Mouse (Mus musculus): ENCODE data around the gene Tbc1d25. TPM values are rescaled to one million over a fixed set of nuclear protein-coding genes. Genes with fewer than 3 reads are reported as not detected.
A peak's percentile ranks its signal among the peaks of the same experiment; 100 is the strongest.

Tbc1d25 gene
- polyA plus RNA-seq, 1 experiment from 2014 or later = 5.0 TPM

- peak; percentile 85 for DNase-seq
- Histone ChIP-seq H3K36me3 (peaks cover 35% of the 10 kb centered on the region), H3K9ac (peak within 1 kb of the TSS; percentile 77), H3K9me3 (replicated peaks) (no peaks in the 10 kb centered on the region), H3K27ac (peak within 1 kb of the TSS; percentile 98), H3K4me1 (replicated peaks) (peaks cover 17% of the 10 kb centered on the region), H3K4me2 (peak within 1 kb of the TSS; percentile 84), H3K27me3 (no peaks in the 10 kb centered on the region), H3K4me3 (replicated peaks) (peak within 1 kb of the TSS; percentile 65)
- peak; percentile 90 for ATAC-seq (ENCODE audit: low read depth)
- WGBS (ENCODE audit: insufficient replicate concordance) = 13% methylated on average over 39 of the region's 40 CpGs
Measured at GRCm38 (mm10) chrX:8132017-8132976, 43.7 kb downstream of the Tbc1d25 start, which contains the start of gene Wdr13. TSS of gene Wdr13 (minus strand) at chrX:8132892.

- Histone ChIP-seq H3K9ac (peak overlapping the region; percentile 53; the same call in 1 of the 2 replicates), H3K4me2 (peak overlapping the region; percentile 84), H3K4me1 (replicated peaks) (peaks cover 17% of the 10 kb centered on the region), H3K9me3 (replicated peaks) (no peaks in the 10 kb centered on the region), H3K4me3 (replicated peaks) (peak overlapping the region; percentile 65), H3K36me3 (peaks cover 31% of the 10 kb centered on the region), H3K27ac (peak overlapping the region; percentile 98), H3K27me3 (no peaks in the 10 kb centered on the region)
- WGBS (ENCODE audit: insufficient replicate concordance) = 83% methylated on average over 17 of the region's 17 CpGs
- no peak for DNase-seq
- no peak for ATAC-seq (ENCODE audit: low read depth)
Measured at GRCm38 (mm10) chrX:8131393-8131792, 44.6 kb downstream of the Tbc1d25 start.

- Histone ChIP-seq H3K9me3 (replicated peaks) (no peaks in the 10 kb centered on the region), H3K36me3 (peaks cover 42% of the 10 kb centered on the region), H3K4me1 (replicated peaks) (no peaks in the 10 kb centered on the region), H3K27ac (no peak overlapping the region), H3K4me3 (replicated peaks) (no peak overlapping the region), H3K4me2 (no peak overlapping the region), H3K9ac (no peak overlapping the region), H3K27me3 (no peaks in the 10 kb centered on the region)
- ATAC-seq (ENCODE audit: low read depth) (no peak), DNase-seq (no peak)
- 62% methylated on average over 7 of the region's 7 CpGs for WGBS (ENCODE audit: insufficient replicate concordance)
Measured at GRCm38 (mm10) chrX:8125235-8125634, 50.7 kb downstream of the Tbc1d25 start.

GRCm38 (mm10) chrX:8123821-8124470 is 52.0 kb downstream of the Tbc1d25 start:
- Histone ChIP-seq H3K27me3 (no peaks in the 10 kb centered on the region), H3K9me3 (replicated peaks) (no peaks in the 10 kb centered on the region), H3K4me1 (replicated peaks) (no peaks in the 10 kb centered on the region), H3K27ac (no peak overlapping the region), H3K4me2 (no peak overlapping the region), H3K9ac (no peak overlapping the region), H3K4me3 (replicated peaks) (no peak overlapping the region), H3K36me3 (peaks cover 29% of the 10 kb centered on the region)
- 67% methylated on average over 6 of the region's 6 CpGs for WGBS (ENCODE audit: insufficient replicate concordance)
- DNase-seq (no peak), ATAC-seq (ENCODE audit: low read depth) (no peak)

DNA sequence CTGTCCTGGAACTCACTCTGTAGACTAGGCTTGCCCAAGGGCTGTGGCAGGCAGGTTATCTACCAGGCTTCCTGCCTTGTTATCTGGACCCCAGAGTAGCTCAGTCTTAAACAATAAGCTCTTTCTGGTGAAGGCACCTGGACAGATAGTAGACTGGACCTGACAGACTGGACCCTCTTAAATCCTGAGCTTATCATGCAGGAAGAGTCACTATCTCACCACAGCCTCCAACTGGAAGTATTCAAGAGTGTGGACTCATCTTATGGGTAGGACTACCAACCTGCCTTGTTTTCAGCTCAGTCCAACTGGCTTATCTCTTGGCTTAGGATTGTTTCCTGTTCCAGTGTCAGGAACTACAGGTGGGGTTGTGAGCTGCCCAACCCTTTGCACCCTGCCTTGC is 58.7 kb downstream of the Tbc1d25 start:
- Histone ChIP-seq H3K4me1 (replicated peaks) (peaks cover 9% of the 10 kb centered on the region), H3K36me3 (no peaks in the 10 kb centered on the region), H3K9ac (no peak overlapping the region), H3K9me3 (replicated peaks) (no peaks in the 10 kb centered on the region), H3K4me2 (no peak overlapping the region), H3K27me3 (no peaks in the 10 kb centered on the region), H3K4me3 (replicated peaks) (no peak overlapping the region), H3K27ac (no peak overlapping the region)
- ATAC-seq (ENCODE audit: low read depth) (no peak), DNase-seq (no peak)

GRCm38 (mm10) chrX:8115275-8115674 is 60.7 kb downstream of the Tbc1d25 start:
- ATAC-seq (ENCODE audit: low read depth) (no peak), DNase-seq (no peak)
- H3K4me3 ChIP-seq (replicated peaks) = no peak overlapping the region
- 54% methylated on average over 4 of the region's 4 CpGs for WGBS (ENCODE audit: insufficient replicate concordance)
- H3K4me1 ChIP-seq (replicated peaks) = peaks cover 9% of the 10 kb centered on the region
- H3K36me3 ChIP-seq = no peaks in the 10 kb centered on the region
- H3K27me3 ChIP-seq = no peaks in the 10 kb centered on the region
- H3K27ac ChIP-seq = no peak overlapping the region
- H3K9me3 ChIP-seq (replicated peaks) = no peaks in the 10 kb centered on the region
- no peak overlapping the region for H3K9ac ChIP-seq
- H3K4me2 ChIP-seq = no peak overlapping the region

- Histone ChIP-seq H3K4me1 (replicated peaks) (peaks cover 30% of the 10 kb centered on the region), H3K36me3 (no peaks in the 10 kb centered on the region), H3K9me3 (replicated peaks) (no peaks in the 10 kb centered on the region), H3K9ac (no peak overlapping the region), H3K4me3 (replicated peaks) (no peak overlapping the region), H3K27ac (no peak overlapping the region), H3K4me2 (no peak overlapping the region), H3K27me3 (no peaks in the 10 kb centered on the region)
- DNase-seq (no peak), ATAC-seq (ENCODE audit: low read depth) (no peak)
- 73% methylated on average over 3 of the region's 3 CpGs for WGBS (ENCODE audit: insufficient replicate concordance)
Measured at GRCm38 (mm10) chrX:8105019-8105418, 71.0 kb downstream of the Tbc1d25 start.

Other genes starting within 250 kb of the Tbc1d25 start
- gene Eras, start 247.6 kb downstream of the Tbc1d25 start, polyA plus RNA-seq (2015; fragmentation: Nextera tagmentation; extraction: Ambion mirVana) = not detected in 2 replicates
- 8.9 and 10.5 TPM in 2 replicates for gene Hdac6, start 228.3 kb downstream of the Tbc1d25 start, polyA plus RNA-seq (2015; fragmentation: Nextera tagmentation; extraction: Ambion mirVana)
- 135 and 145 TPM in 2 replicates for gene Gata1, start 198.1 kb downstream of the Tbc1d25 start, polyA plus RNA-seq (2015; fragmentation: Nextera tagmentation; extraction: Ambion mirVana)
- 0.29 and 0.36 TPM in 2 replicates for gene Glod5, start 157.7 kb downstream of the Tbc1d25 start, polyA plus RNA-seq (2015; fragmentation: Nextera tagmentation; extraction: Ambion mirVana)
- gene Suv39h1, start 101.4 kb downstream of the Tbc1d25 start, polyA plus RNA-seq (2015; fragmentation: Nextera tagmentation; extraction: Ambion mirVana) = 40.2 and 47.3 TPM in 2 replicates
- gene Was, start 85.7 kb downstream of the Tbc1d25 start, polyA plus RNA-seq (2015; fragmentation: Nextera tagmentation; extraction: Ambion mirVana) = 2.4 and 3.4 TPM in 2 replicates
- 6.8 and 7.1 TPM in 2 replicates for gene Wdr13, start 43.3 kb downstream of the Tbc1d25 start, polyA plus RNA-seq (2015; fragmentation: Nextera tagmentation; extraction: Ambion mirVana)
- 328 and 361 TPM in 2 replicates for gene Rbm3, start 30.3 kb downstream of the Tbc1d25 start, polyA plus RNA-seq (2015; fragmentation: Nextera tagmentation; extraction: Ambion mirVana)
- gene Ebp, start 17.3 kb upstream of the Tbc1d25 start, polyA plus RNA-seq (2015; fragmentation: Nextera tagmentation; extraction: Ambion mirVana) = 61.8 and 64.4 TPM in 2 replicates
- 0.88 and 1.1 TPM in 2 replicates for gene Porcn, start 30.3 kb upstream of the Tbc1d25 start, polyA plus RNA-seq (2015; fragmentation: Nextera tagmentation; extraction: Ambion mirVana)
- 40.1 and 41.9 TPM in 2 replicates for gene Ftsj1, start 76.2 kb upstream of the Tbc1d25 start, polyA plus RNA-seq (2015; fragmentation: Nextera tagmentation; extraction: Ambion mirVana)
- gene Slc38a5, start 95.0 kb upstream of the Tbc1d25 start, polyA plus RNA-seq (2015; fragmentation: Nextera tagmentation; extraction: Ambion mirVana) = 76.5 and 79.6 TPM in 2 replicates
- gene Ssxb10, start 151.2 kb upstream of the Tbc1d25 start, polyA plus RNA-seq (2015; fragmentation: Nextera tagmentation; extraction: Ambion mirVana) = not detected in 2 replicates
- not detected in 2 replicates for gene Ssxb9, start 190.8 kb upstream of the Tbc1d25 start, polyA plus RNA-seq (2015; fragmentation: Nextera tagmentation; extraction: Ambion mirVana)
- not detected in 2 replicates for gene Ssxb1, start 237.1 kb upstream of the Tbc1d25 start, polyA plus RNA-seq (2015; fragmentation: Nextera tagmentation; extraction: Ambion mirVana)

Data from liver, embryonic 13.5 days (tissue).